Mouse (Mus musculus) MEL (cell line): ENCODE data around the gene Rtn3. TPM values are rescaled to one million over a fixed set of nuclear protein-coding genes. Genes with fewer than 3 reads are reported as not detected.

Experiments
- DNase-seq: peaks from one replicate; pipeline ENCODE4 v3.0.0; 2011; ENCODE audit warnings: low read depth, low spot score
- H3K27ac ChIP-seq: 2 replicates; pipeline ENCODE4 v1.5.1; 2012; ENCODE audit warnings: low read depth, mild to moderate bottlenecking, control low read depth, low read length, moderate library complexity; ENCODE audit not compliant: control insufficient read depth
- H3K27me3 ChIP-seq, 2 experiments: fragments of 150-350 bp in 1 of 2; sonication (generic) in 1 of 2; 2 replicates each; pipeline ENCODE4 v1.6.1; 2012; ENCODE audit warnings: low read length in 2 of 2, mild to moderate bottlenecking in 2 of 2, improper control_type of control experiment in 1 of 2, moderate library complexity in 1 of 2; ENCODE audit not compliant: insufficient read depth in 2 of 2, control insufficient read depth in 1 of 2
- H3K36me3 ChIP-seq, 2 experiments: 2 replicates each; pipeline ENCODE4 v1.6.1; 2012 to 2014; ENCODE audit warnings: low read length in 2 of 2, improper control_type of control experiment in 1 of 2, inconsistent platforms in 1 of 2, mild to moderate bottlenecking in 1 of 2; ENCODE audit not compliant: insufficient read depth in 2 of 2, control insufficient read depth in 1 of 2
- H3K4me1 ChIP-seq, 2 experiments: fragments of 150-350 bp in 1 of 2; sonication (generic) in 1 of 2; 2 replicates each; pipeline ENCODE4 v1.6.1; 2012; ENCODE audit warnings: low read length in 2 of 2, improper control_type of control experiment in 1 of 2, mild to moderate bottlenecking in 1 of 2; ENCODE audit not compliant: insufficient read depth in 2 of 2, control insufficient read depth in 1 of 2
- H3K4me3 ChIP-seq, 2 experiments: fragments of 150-350 bp in 1 of 2; sonication (generic) in 1 of 2; 2 replicates each; pipeline ENCODE4 v1.5.1; 2012; ENCODE audit warnings: low read depth in 2 of 2, low read length in 2 of 2, mild to moderate bottlenecking in 2 of 2, moderate library complexity in 2 of 2, control low read depth in 1 of 2, improper control_type of control experiment in 1 of 2; ENCODE audit not compliant: control insufficient read depth in 1 of 2, insufficient read depth in 1 of 2
- H3K79me2 ChIP-seq: 2 replicates; pipeline ENCODE4 v1.6.1; 2012; ENCODE audit warnings: mild to moderate bottlenecking, low read length, moderate library complexity; ENCODE audit not compliant: control insufficient read depth, poor library complexity, insufficient read depth
- H3K9ac ChIP-seq: 2 replicates; pipeline ENCODE4 v1.6.1; 2012; ENCODE audit warnings: low read depth, mild to moderate bottlenecking, control low read depth, low read length, moderate library complexity; ENCODE audit not compliant: control insufficient read depth, poor library complexity, severe bottlenecking
- H3K9me3 ChIP-seq: fragments of 150-350 bp; sonication (generic); replicated peaks from 2 replicates; pipeline ENCODE4 v1.6.1; 2012; ENCODE audit warnings: mild to moderate bottlenecking, low read length, improper control_type of control experiment, moderate library complexity; ENCODE audit not compliant: insufficient read depth
- BHLHE40 ChIP-seq: IDR thresholded peaks from 2 replicates; pipeline ENCODE4 v1.6.1; 2012; ENCODE audit warnings: low read depth, mild to moderate bottlenecking, inconsistent platforms, low read length, improper control_type of control experiment, borderline replicate concordance
- CHD1 ChIP-seq: IDR thresholded peaks from 2 replicates; pipeline ENCODE4 v1.6.1; 2012; ENCODE audit warnings: low read depth, mild to moderate bottlenecking, inconsistent platforms, low read length, improper control_type of control experiment
- CHD2 ChIP-seq: IDR thresholded peaks from 2 replicates; pipeline ENCODE4 v1.6.1; 2011; ENCODE audit warnings: low read length, improper control_type of control experiment
- E2F4 ChIP-seq: IDR thresholded peaks from 2 replicates; pipeline ENCODE4 v1.6.1; 2011; ENCODE audit warnings: low read depth, low read length, improper control_type of control experiment, borderline replicate concordance
- EP300 ChIP-seq, 2 experiments: IDR thresholded peaks; 2 replicates each; pipeline ENCODE4 v1.6.1; 2011; ENCODE audit warnings: improper control_type of control experiment in 2 of 2, low read length in 2 of 2, low read depth in 1 of 2, mild to moderate bottlenecking in 1 of 2
- ETS1 ChIP-seq: IDR thresholded peaks from 2 replicates; pipeline ENCODE4 v1.6.1; 2012; ENCODE audit warnings: low read depth, mild to moderate bottlenecking, inconsistent platforms, low read length, improper control_type of control experiment, moderate library complexity
- GABPA ChIP-seq: IDR thresholded peaks from 2 replicates; pipeline ENCODE4 v1.6.1; 2012; ENCODE audit warnings: low read depth, mild to moderate bottlenecking, inconsistent platforms, low read length, improper control_type of control experiment, moderate library complexity
- GATA1 ChIP-seq: IDR thresholded peaks from 2 replicates; pipeline ENCODE4 v1.6.1; 2011; ENCODE audit warnings: low read depth, low read length, improper control_type of control experiment
- HCFC1 ChIP-seq: IDR thresholded peaks from 2 replicates; pipeline ENCODE4 v1.6.1; 2012; ENCODE audit warnings: low read depth, mild to moderate bottlenecking, inconsistent platforms, low read length, improper control_type of control experiment, moderate library complexity
- JUND ChIP-seq: IDR thresholded peaks from 2 replicates; pipeline ENCODE4 v1.6.1; 2011; ENCODE audit warnings: low read depth, mild to moderate bottlenecking, improper control_type of control experiment, low read length
- KAT2A ChIP-seq: conservative IDR thresholded peaks from 2 replicates; pipeline ENCODE4 v1.6.1; 2012; ENCODE audit warnings: low read depth, low read length, improper control_type of control experiment, inconsistent platforms
- MAX ChIP-seq: IDR thresholded peaks from 2 replicates; pipeline ENCODE4 v1.6.1; 2011; ENCODE audit warnings: low read length, improper control_type of control experiment
- MAZ ChIP-seq: IDR thresholded peaks from 2 replicates; pipeline ENCODE4 v1.6.1; 2012; ENCODE audit warnings: low read depth, mild to moderate bottlenecking, inconsistent platforms, low read length, improper control_type of control experiment
- MEF2A ChIP-seq: IDR thresholded peaks from 2 replicates; pipeline ENCODE4 v1.6.1; 2014; ENCODE audit warnings: low read depth, mild to moderate bottlenecking, inconsistent platforms, low read length, improper control_type of control experiment; ENCODE audit not compliant: poor library complexity, insufficient replicate concordance, severe bottlenecking; ENCODE audit errors: extremely low read depth
- MXI1 ChIP-seq: IDR thresholded peaks from 2 replicates; pipeline ENCODE4 v1.6.1; 2011; ENCODE audit warnings: mild to moderate bottlenecking, low read depth, low read length, improper control_type of control experiment
- MYB ChIP-seq: IDR thresholded peaks from 2 replicates; pipeline ENCODE4 v1.6.1; 2011; ENCODE audit warnings: mild to moderate bottlenecking, low read depth, low read length, improper control_type of control experiment
- MYC ChIP-seq: IDR thresholded peaks from 2 replicates; pipeline ENCODE4 v1.6.1; 2011; ENCODE audit warnings: low read depth, mild to moderate bottlenecking, low read length, improper control_type of control experiment, moderate library complexity
- NELFE ChIP-seq: IDR thresholded peaks from 2 replicates; pipeline ENCODE4 v1.6.1; 2011; ENCODE audit warnings: low read depth, low read length, improper control_type of control experiment
- NRF1 ChIP-seq: IDR thresholded peaks from 2 replicates; pipeline ENCODE4 v1.6.1; 2014; ENCODE audit warnings: low read depth, mild to moderate bottlenecking, inconsistent platforms, low read length, improper control_type of control experiment, moderate library complexity; ENCODE audit not compliant: poor library complexity, insufficient read depth, severe bottlenecking
- POLR2A ChIP-seq, 2 experiments: IDR thresholded peaks; 2 replicates each; pipeline ENCODE4 v1.6.1; 2011 to 2012; ENCODE audit warnings: low read length in 2 of 2, mild to moderate bottlenecking in 2 of 2, control low read depth in 1 of 2, improper control_type of control experiment in 1 of 2, low read depth in 1 of 2, moderate library complexity in 1 of 2; ENCODE audit not compliant: control insufficient read depth in 1 of 2, insufficient read depth in 1 of 2, poor library complexity in 1 of 2
- POLR2AphosphoS2 ChIP-seq: IDR thresholded peaks from 2 replicates; pipeline ENCODE4 v1.6.1; 2011; ENCODE audit warnings: low read length, improper control_type of control experiment
- POLR2AphosphoS5 ChIP-seq: IDR thresholded peaks from 2 replicates; pipeline ENCODE4 v1.6.1; 2012; ENCODE audit warnings: low read depth, borderline replicate concordance, mild to moderate bottlenecking, inconsistent platforms, low read length, moderate library complexity, mixed read lengths
- RAD21 ChIP-seq: IDR thresholded peaks from 2 replicates; pipeline ENCODE4 v1.6.1; 2011; ENCODE audit warnings: mild to moderate bottlenecking, low read depth, low read length, improper control_type of control experiment
- RCOR1 ChIP-seq: IDR thresholded peaks from 2 replicates; pipeline ENCODE4 v1.6.1; 2012; ENCODE audit warnings: low read depth, mild to moderate bottlenecking, inconsistent platforms, low read length, improper control_type of control experiment
- SIN3A ChIP-seq: IDR thresholded peaks from 2 replicates; pipeline ENCODE4 v1.6.1; 2012; ENCODE audit warnings: low read length, improper control_type of control experiment, inconsistent platforms
- SMC3 ChIP-seq: IDR thresholded peaks from 2 replicates; pipeline ENCODE4 v1.6.1; 2011; ENCODE audit warnings: low read depth, low read length, improper control_type of control experiment
- TBP ChIP-seq: IDR thresholded peaks from 2 replicates; pipeline ENCODE4 v1.8.0; 2011; ENCODE audit warnings: low read depth, low read length, improper control_type of control experiment
- TCF12 ChIP-seq: IDR thresholded peaks from 2 replicates; pipeline ENCODE4 v1.6.1; 2014; ENCODE audit warnings: low read depth, mild to moderate bottlenecking, inconsistent platforms, low read length, improper control_type of control experiment, moderate library complexity
- UBTF ChIP-seq: IDR thresholded peaks from 2 replicates; pipeline ENCODE4 v1.6.1; 2012; ENCODE audit warnings: low read depth, mild to moderate bottlenecking, inconsistent platforms, low read length, improper control_type of control experiment, moderate library complexity, borderline replicate concordance; ENCODE audit not compliant: insufficient read depth
- USF1 ChIP-seq: IDR thresholded peaks from 2 replicates; pipeline ENCODE4 v1.6.1; 2014; ENCODE audit warnings: low read depth, mild to moderate bottlenecking, inconsistent platforms, low read length, improper control_type of control experiment, moderate library complexity
- USF2 ChIP-seq, 2 experiments: IDR thresholded peaks; 2 replicates each; pipeline ENCODE4 v1.6.1; 2011 to 2012; ENCODE audit warnings: improper control_type of control experiment in 2 of 2, low read length in 2 of 2, borderline replicate concordance in 1 of 2, inconsistent platforms in 1 of 2, low read depth in 1 of 2, mild to moderate bottlenecking in 1 of 2; ENCODE audit not compliant: insufficient read depth in 1 of 2
- ZC3H11A ChIP-seq: IDR thresholded peaks from 2 replicates; pipeline ENCODE4 v1.6.1; 2012; ENCODE audit warnings: low read depth, mild to moderate bottlenecking, inconsistent platforms, low read length, improper control_type of control experiment
- ZKSCAN1 ChIP-seq: IDR thresholded peaks from 2 replicates; pipeline ENCODE4 v1.6.1; 2012; ENCODE audit warnings: low read depth, mild to moderate bottlenecking, inconsistent platforms, low read length, improper control_type of control experiment, moderate library complexity
- ZNF384 ChIP-seq: IDR thresholded peaks from 2 replicates; pipeline ENCODE4 v1.6.1; 2012; ENCODE audit warnings: low read depth, mild to moderate bottlenecking, inconsistent platforms, low read length, improper control_type of control experiment
- polyA plus RNA-seq, 2 experiments: library from polyadenylated mRNA; stranded (reverse) in 1 of 2; unstranded in 1 of 2; fragments of >175 nt in 1 of 2; fragments of >200 nt in 1 of 2; gene quantifications; 2 replicates each; pipeline versions ENCODE4 v1.2.1 to v1.2.4; 2012; ENCODE audit warnings: low replicate concordance in 2 of 2, low read depth in 1 of 2; ENCODE audit not compliant: insufficient read length in 2 of 2, insufficient read depth in 1 of 2, missing spikeins in 1 of 2
- total RNA-seq: library from RNA; depleted of rRNA; stranded (reverse); fragments of 300-350 nt; gene quantifications from 2 replicates; pipeline ENCODE4 v1.2.3, GENCODE M21; 2012; rRNA removed

Rtn3 gene
- total RNA-seq, result 33.4 and 38.4 TPM in 2 replicates
- polyA plus RNA-seq, result 100 to 1,000 TPM in 1 of 2 experiments, not detected in 1; 118 TPM

DNA sequence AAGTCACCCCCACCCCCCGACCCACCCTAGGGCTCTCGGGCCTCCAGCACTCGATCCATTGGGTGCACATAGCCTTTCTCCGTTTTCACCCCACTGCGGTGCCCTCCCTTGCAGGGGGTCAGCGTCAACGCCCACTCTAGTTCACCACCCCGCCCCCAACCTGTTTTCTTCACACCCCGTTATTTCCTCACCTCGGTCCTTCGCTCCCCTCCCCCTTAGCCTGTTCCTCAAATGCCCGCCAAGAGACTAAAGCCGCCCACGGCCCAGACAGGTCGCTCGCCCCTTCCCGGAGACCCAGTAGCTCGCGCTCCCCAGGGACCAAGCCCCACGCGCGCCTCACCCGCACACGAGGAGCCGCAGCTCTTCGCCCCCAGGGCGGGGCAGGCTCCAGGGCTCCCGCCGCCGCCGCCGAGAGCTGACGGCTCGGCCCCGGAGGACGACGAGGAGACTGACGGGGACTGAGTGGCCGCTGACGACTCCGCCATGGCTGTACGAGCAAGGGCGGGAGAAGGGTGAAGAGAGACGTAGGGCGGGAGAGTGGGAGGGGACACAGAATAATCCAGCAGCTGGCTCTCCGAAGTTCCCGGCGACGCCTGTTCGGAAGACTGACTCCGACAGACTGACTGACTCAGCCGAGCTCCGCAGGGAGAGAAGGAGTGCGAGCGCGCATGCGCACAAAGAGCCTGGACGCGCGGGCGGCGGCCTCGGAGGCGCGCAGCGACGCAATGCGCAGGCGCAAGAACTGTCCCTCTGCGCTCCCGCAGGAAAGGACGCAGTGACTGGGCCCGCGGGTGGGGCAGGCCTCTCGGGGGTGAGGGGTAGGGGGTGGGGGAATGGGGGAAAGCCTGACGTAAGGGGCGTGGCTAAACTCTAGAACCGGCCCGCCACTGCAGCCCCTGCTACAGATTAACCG is at the start of gene Rtn3:
Rtn3 (minus strand) TSS at position 683 of the 913 bp plus-strand sequence.
- Histone ChIP-seq H3K9me3 (no peaks in the 10 kb centered on the region), H3K4me3 (peak within 1 kb of the TSS; percentile 87 to 94), H3K36me3 (peaks cover 3 to 35% of the 10 kb centered on the region in 2 experiments), H3K4me1 (peaks cover 13 to 15% of the 10 kb centered on the region in 2 experiments), H3K79me2 (peaks cover 41% of the 10 kb centered on the region), H3K27ac (peak within 1 kb of the TSS; percentile 95), H3K27me3 (no peaks in the 10 kb centered on the region), H3K9ac (peak within 1 kb of the TSS; percentile 99)
- DNase-seq, result peak; percentile 98
- TF ChIP-seq MXI1 (peak; percentile 46), MAX (no peak), POLR2AphosphoS5 (no peak; the same call in 1 of the 2 replicates), USF1 (no peak), NELFE (peak; percentile 98), ZKSCAN1 (no peak), GABPA (no peak), UBTF (peak; percentile 81; the same call in 1 of the 2 replicates), RAD21 (no peak), TCF12 (peak; percentile 42; the same call in 1 of the 2 replicates), TBP (peak; percentile 89), CHD2 (peak; percentile 64), MYC (no peak), SIN3A (peak; percentile 28; the same call in 1 of the 2 replicates), POLR2A (IDR thresholded peaks at IDR 0.05; ENCODE audit: control insufficient read depth in 1 of 2, insufficient read depth in 1 of 2, low read depth in 1 of 2, low read length in 2 of 2, poor library complexity in 1 of 2) (peak; percentile 94 to 100), EP300 (IDR thresholded peaks at IDR 0.05; ENCODE audit: low read depth in 1 of 2, low read length in 2 of 2) (no peak), ZC3H11A (no peak), CHD1 (no peak), MAZ (no peak), SMC3 (no peak), E2F4 (peak; percentile 62; the same call in 1 of the 2 replicates), KAT2A (no peak), HCFC1 (peak; percentile 58), MYB (no peak), ETS1 (peak; percentile 22), RCOR1 (no peak; the same call in 1 of the 2 replicates), ZNF384 (no peak), MEF2A (no peak), JUND (no peak), USF2 (IDR thresholded peaks at IDR 0.05; ENCODE audit: borderline replicate concordance in 1 of 2, insufficient read depth in 1 of 2, low read depth in 1 of 2, low read length in 2 of 2) (no peak), BHLHE40 (peak; percentile 26; the same call in 1 of the 2 replicates), POLR2AphosphoS2 (peak; percentile 94), NRF1 (peak; percentile 90), GATA1 (no peak)
